Mouse (Mus musculus): ENCODE results near the gene Cdk14.

DNA sequence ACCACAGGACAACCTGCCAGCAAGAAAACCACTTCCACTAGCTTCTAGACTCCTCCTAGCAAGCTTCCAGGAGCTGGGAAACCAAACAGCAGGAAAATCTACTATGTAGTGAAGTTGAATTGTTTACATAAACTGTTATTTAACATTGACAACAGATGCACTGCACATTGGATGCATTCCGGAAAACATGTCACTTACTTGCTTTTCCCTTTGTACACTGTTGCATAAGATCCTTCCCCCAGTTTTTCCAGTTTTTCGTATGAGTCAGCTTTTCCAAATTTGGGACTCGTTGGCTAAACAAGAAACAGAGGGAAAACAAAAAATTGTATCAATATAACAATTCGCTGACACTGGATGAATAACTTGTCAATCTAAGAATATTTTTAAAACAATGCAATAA lies 193.1 kb downstream of the Cdk14 start:
- TF ChIP-seq CTCF (conservative IDR thresholded peaks at IDR 0.05; ENCODE audit: insufficient read depth, insufficient read length, low read depth, low read length), result no peak
- no peak for TF ChIP-seq POLR2A (IDR thresholded peaks at IDR 0.05; ENCODE audit: low read depth, low read length)

All from kidney, adult 2 months (tissue).